Mouse (Mus musculus) liver, embryonic 12.5 days (tissue): ENCODE data around the gene Gnmt. TPM values are rescaled to one million over a fixed set of nuclear protein-coding genes. Genes with fewer than 3 reads are reported as not detected.

Experiments
- ATAC-seq: fragments of 200-750 bp; cut with Nextera tagmentation; 2 replicates; pipeline ENCODE4 v1.8.0; 2017; ENCODE audit warnings: moderate number of reproducible peaks, mild to moderate bottlenecking, moderate library complexity
- H3K27ac ChIP-seq: fragments of 300-500 bp; sonication (generic); 2 replicates; pipeline ENCODE4 v1.5.1; 2016; ENCODE audit warnings: mild to moderate bottlenecking
- H3K27me3 ChIP-seq: fragments of 300-500 bp; sonication (generic); replicated peaks from 2 replicates; pipeline ENCODE4 v1.6.1; 2016; ENCODE audit warnings: mild to moderate bottlenecking, moderate library complexity
- H3K36me3 ChIP-seq: fragments of 300-500 bp; sonication (generic); 2 replicates; pipeline ENCODE4 v1.6.1; 2016; ENCODE audit warnings: mild to moderate bottlenecking, moderate library complexity
- H3K4me1 ChIP-seq: fragments of 300-500 bp; sonication (generic); 2 replicates; pipeline ENCODE4 v1.6.1; 2016
- H3K4me2 ChIP-seq: fragments of 300-500 bp; sonication (generic); 2 replicates; pipeline ENCODE4 v1.6.1; 2016; ENCODE audit warnings: mild to moderate bottlenecking, moderate library complexity
- H3K4me3 ChIP-seq: fragments of 300-500 bp; sonication (generic); 2 replicates; pipeline ENCODE4 v1.5.1; 2016; ENCODE audit warnings: mild to moderate bottlenecking, moderate library complexity
- H3K9ac ChIP-seq: fragments of 300-500 bp; sonication (generic); 2 replicates; pipeline ENCODE4 v1.6.1; 2016; ENCODE audit warnings: mild to moderate bottlenecking, moderate library complexity
- H3K9me3 ChIP-seq: fragments of 300-500 bp; sonication (generic); replicated peaks from 2 replicates; pipeline ENCODE4 v1.6.1; 2016; ENCODE audit warnings: mild to moderate bottlenecking, moderate library complexity
- WGBS: fragments of 180-500 bp; shearing (Covaris S2); methylation state at CpG from one replicate; pipeline ENCODE4 v1.1.7; 2016; ENCODE audit not compliant: insufficient replicate concordance; 5-methylcytosine and 5-hydroxymethylcytosine counted together
- polyA plus RNA-seq: library from polyadenylated mRNA; unstranded; fragments of >200 nt; fragmentation: Nextera tagmentation; extraction: Ambion mirVana; gene quantifications from 2 replicates; pipeline ENCODE4 v1.2.1, GENCODE M21; 2016

Gene Gnmt
- polyA plus RNA-seq, 1 experiment from 2014 or later = 5.8 TPM

- Histone ChIP-seq H3K9ac (no peak overlapping the region), H3K4me2 (no peak overlapping the region; the same call in 1 of the 2 replicates), H3K4me3 (no peak overlapping the region), H3K27ac (no peak overlapping the region), H3K27me3 (no peaks in the 10 kb centered on the region), H3K9me3 (no peaks in the 10 kb centered on the region), H3K36me3 (peaks cover 46% of the 10 kb centered on the region), H3K4me1 (peaks cover 28% of the 10 kb centered on the region)
- ATAC-seq = no peak
- WGBS = 85% methylated on average over 9 of the region's 9 CpGs
These were observed 15.1 kb downstream of the Gnmt start for GRCm38 (mm10) chr17:46713849-46714248.

DNA sequence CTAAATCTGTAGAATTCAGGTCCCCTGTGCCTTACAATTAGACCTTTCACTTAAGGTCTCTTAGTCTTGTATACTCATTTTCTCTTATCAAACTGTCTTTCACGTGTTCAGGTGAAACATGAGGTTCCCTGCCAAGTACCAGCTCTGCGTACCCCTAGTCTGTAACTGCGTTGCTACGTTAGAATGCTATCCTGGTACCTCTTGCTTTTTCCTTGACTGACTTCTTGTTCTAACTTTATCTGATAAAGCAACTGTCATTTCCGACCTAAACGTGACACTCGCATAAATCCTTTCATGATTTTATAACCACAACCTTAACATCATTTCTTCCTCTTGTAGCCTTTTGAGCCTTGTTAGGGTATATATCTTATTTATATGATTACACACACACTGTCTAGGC, 16.5 kb downstream of the Gnmt start:
- H3K4me3 ChIP-seq = peak overlapping the region; percentile 100
- H3K27me3 ChIP-seq = no peaks in the 10 kb centered on the region
- peak overlapping the region; percentile 97 for H3K4me2 ChIP-seq
- no peaks in the 10 kb centered on the region for H3K9me3 ChIP-seq
- peak overlapping the region; percentile 98 for H3K9ac ChIP-seq
- peaks cover 44% of the 10 kb centered on the region for H3K36me3 ChIP-seq
- H3K4me1 ChIP-seq = peaks cover 28% of the 10 kb centered on the region
- 17% methylated on average over 7 of the region's 7 CpGs for WGBS
- no peak for ATAC-seq
- H3K27ac ChIP-seq = peak overlapping the region; percentile 80

- Histone ChIP-seq H3K9ac (peak overlapping the region; percentile 98), H3K4me2 (peak overlapping the region; percentile 97), H3K27me3 (no peaks in the 10 kb centered on the region), H3K27ac (peak overlapping the region; percentile 80), H3K36me3 (peaks cover 37% of the 10 kb centered on the region), H3K9me3 (no peaks in the 10 kb centered on the region), H3K4me3 (peak overlapping the region; percentile 100), H3K4me1 (peaks cover 28% of the 10 kb centered on the region)
- WGBS = under 1% methylated on average over 63 of the region's 76 CpGs
- ATAC-seq = peak; percentile 56
These were observed 17.2 kb downstream of the Gnmt start for GRCm38 (mm10) chr17:46711612-46712271.

- Histone ChIP-seq H3K4me3 (peak within 1 kb of the TSS; percentile 100), H3K9ac (peak within 1 kb of the TSS; percentile 98), H3K4me2 (peak within 1 kb of the TSS; percentile 97), H3K36me3 (peaks cover 30% of the 10 kb centered on the region), H3K4me1 (peaks cover 33% of the 10 kb centered on the region), H3K27me3 (no peaks in the 10 kb centered on the region), H3K9me3 (no peaks in the 10 kb centered on the region), H3K27ac (peak within 1 kb of the TSS; percentile 80)
- 6% methylated on average over 36 of the region's 36 CpGs for WGBS
- peak; percentile 86 for ATAC-seq
These were observed 17.9 kb downstream of the Gnmt start, which contains the start of gene Pex6 for GRCm38 (mm10) chr17:46710959-46711597. Gene Pex6 (plus strand): TSS chr17:46711463.

DNA sequence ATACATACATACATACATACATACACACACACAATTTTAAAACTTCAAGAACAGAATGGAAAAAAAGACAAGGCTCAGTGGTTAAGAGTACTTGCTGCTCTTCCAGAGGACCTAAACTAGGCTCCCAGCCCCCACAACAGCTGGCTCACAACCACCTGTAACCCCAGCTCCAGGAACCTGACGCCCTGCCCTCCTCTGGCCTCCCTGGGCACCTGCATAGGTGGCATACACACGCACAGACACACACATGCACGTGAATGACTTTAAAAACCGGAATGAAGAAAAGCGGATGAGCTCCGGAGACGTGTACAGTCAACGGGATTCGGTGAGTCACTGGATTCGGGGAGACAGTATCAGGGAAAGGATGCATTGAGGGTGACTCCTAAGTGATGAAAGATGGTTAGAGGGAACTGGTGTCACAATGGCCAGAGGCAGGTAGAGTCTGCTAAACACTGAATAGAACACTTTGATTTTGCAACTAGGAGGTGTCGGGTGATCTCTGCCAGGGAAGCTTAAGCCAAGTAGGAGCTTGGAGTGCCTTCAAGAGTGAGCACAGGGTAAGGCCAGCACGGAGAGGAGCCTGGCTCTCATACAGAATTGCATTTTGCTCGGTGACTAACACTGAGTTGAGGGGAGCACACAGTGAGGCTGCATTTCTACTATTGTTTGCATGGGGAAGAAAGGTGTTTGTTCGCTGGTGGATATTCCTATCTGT, 22.4 kb downstream of the Gnmt start:
- Histone ChIP-seq H3K4me1 (peaks cover 49% of the 10 kb centered on the region), H3K36me3 (no peaks in the 10 kb centered on the region; the same call in 1 of the 2 replicates), H3K4me2 (peak overlapping the region; percentile 95), H3K9ac (no peak overlapping the region), H3K27me3 (no peaks in the 10 kb centered on the region), H3K27ac (no peak overlapping the region), H3K4me3 (no peak overlapping the region), H3K9me3 (no peaks in the 10 kb centered on the region)
- no peak for ATAC-seq
- 85% methylated on average over 14 of the region's 14 CpGs for WGBS

- Histone ChIP-seq H3K9me3 (no peaks in the 10 kb centered on the region), H3K27me3 (no peaks in the 10 kb centered on the region), H3K27ac (peak within 1 kb of the TSS; percentile 89), H3K4me2 (peak within 1 kb of the TSS; percentile 95), H3K4me1 (peaks cover 52% of the 10 kb centered on the region), H3K9ac (peak within 1 kb of the TSS; percentile 93), H3K36me3 (peaks cover 12% of the 10 kb centered on the region), H3K4me3 (peak within 1 kb of the TSS; percentile 88)
- ATAC-seq = peak; percentile 94
- WGBS = under 1% methylated on average over 48 of the region's 48 CpGs
These were observed 23.8 kb downstream of the Gnmt start, which contains the start of gene Ppp2r5d for GRCm38 (mm10) chr17:46704887-46705835. Gene Ppp2r5d (minus strand): TSS chr17:46705111.

- peak overlapping the region; percentile 93 for H3K9ac ChIP-seq
- H3K9me3 ChIP-seq = no peaks in the 10 kb centered on the region
- H3K4me2 ChIP-seq = peak overlapping the region; percentile 95
- WGBS = 4% methylated on average over 35 of the region's 41 CpGs
- peak overlapping the region; percentile 89 for H3K27ac ChIP-seq
- no peaks in the 10 kb centered on the region for H3K27me3 ChIP-seq
- ATAC-seq = peak; percentile 73
- peaks cover 19% of the 10 kb centered on the region for H3K36me3 ChIP-seq
- H3K4me3 ChIP-seq = peak overlapping the region; percentile 88
- H3K4me1 ChIP-seq = peaks cover 60% of the 10 kb centered on the region
These were observed 24.7 kb downstream of the Gnmt start for GRCm38 (mm10) chr17:46703971-46704886.

- Histone ChIP-seq H3K4me1 (peaks cover 63% of the 10 kb centered on the region), H3K9me3 (no peaks in the 10 kb centered on the region), H3K4me2 (peak overlapping the region; percentile 95), H3K4me3 (no peak overlapping the region), H3K27ac (no peak overlapping the region), H3K36me3 (peaks cover 33% of the 10 kb centered on the region), H3K9ac (peak overlapping the region; percentile 93; the same call in 1 of the 2 replicates), H3K27me3 (no peaks in the 10 kb centered on the region)
- 83% methylated on average over 5 of the region's 5 CpGs for WGBS
- ATAC-seq = no peak
These were observed 26.5 kb downstream of the Gnmt start for GRCm38 (mm10) chr17:46702506-46702905.

GRCm38 (mm10) chr17:46702100-46702499, 26.9 kb downstream of the Gnmt start:
- H3K9ac ChIP-seq = peak overlapping the region; percentile 9
- no peak for ATAC-seq

DNA sequence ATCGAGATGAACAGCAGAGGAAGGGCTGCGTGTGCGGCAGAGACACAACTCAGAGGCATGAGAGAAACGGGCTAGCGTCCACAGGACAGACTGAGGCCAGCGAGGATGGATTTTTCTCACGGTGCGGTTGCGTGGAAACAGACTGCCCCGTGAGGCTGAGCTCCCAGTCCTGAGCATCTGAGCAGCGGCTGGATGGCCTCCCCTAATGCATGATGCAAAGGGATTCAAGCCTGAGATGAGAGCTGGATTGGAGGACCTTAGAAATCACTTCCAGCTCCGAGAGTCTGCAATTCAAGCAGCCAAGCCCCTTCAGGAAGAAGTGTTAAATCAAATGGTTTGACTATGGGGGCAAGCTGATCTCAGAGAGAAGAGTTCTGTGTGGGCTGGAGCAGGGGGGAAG, 27.5 kb downstream of the Gnmt start:
- Histone ChIP-seq H3K4me2 (no peak overlapping the region), H3K4me3 (no peak overlapping the region), H3K9ac (peak overlapping the region; percentile 9; the same call in 1 of the 2 replicates), H3K9me3 (no peaks in the 10 kb centered on the region), H3K27ac (0 out of 2 replicates have a peak overlapping the region, but pooled peaks have one; percentile 28), H3K4me1 (peaks cover 63% of the 10 kb centered on the region), H3K36me3 (peaks cover 33% of the 10 kb centered on the region), H3K27me3 (no peaks in the 10 kb centered on the region)
- WGBS = 84% methylated on average over 12 of the region's 12 CpGs
- no peak for ATAC-seq

More at GRCm38 (mm10) chr17:46702100-46702499, 26.9 kb downstream of the Gnmt start:
- no peaks in the 10 kb centered on the region for H3K27me3 ChIP-seq
- H3K4me3 ChIP-seq = no peak overlapping the region
- H3K27ac ChIP-seq = 0 out of 2 replicates have a peak overlapping the region, but pooled peaks have one; percentile 28
- 62% methylated on average over 12 of the region's 12 CpGs for WGBS
- peak overlapping the region; percentile 10; the same call in 1 of the 2 replicates for H3K4me2 ChIP-seq
- no peaks in the 10 kb centered on the region for H3K9me3 ChIP-seq
- peaks cover 33% of the 10 kb centered on the region for H3K36me3 ChIP-seq
- peaks cover 63% of the 10 kb centered on the region for H3K4me1 ChIP-seq
